Mouse (Mus musculus) inflammation-experienced regulatory T-cells, adult 16 weeks (primary cell): ENCODE measurements around the gene Psma7. TPM values are rescaled to one million over a fixed set of nuclear protein-coding genes. Genes with fewer than 3 reads are reported as not detected.

ENCODE experiments used
- polyA plus RNA-seq: library from polyadenylated mRNA; unstranded; fragments of 100-300 nt; shearing (Covaris generic); gene quantifications from one replicate; pipeline ENCODE4 v1.2.1, GENCODE M21; 2017

Psma7 gene
- polyA plus RNA-seq: 464 TPM

DNA sequence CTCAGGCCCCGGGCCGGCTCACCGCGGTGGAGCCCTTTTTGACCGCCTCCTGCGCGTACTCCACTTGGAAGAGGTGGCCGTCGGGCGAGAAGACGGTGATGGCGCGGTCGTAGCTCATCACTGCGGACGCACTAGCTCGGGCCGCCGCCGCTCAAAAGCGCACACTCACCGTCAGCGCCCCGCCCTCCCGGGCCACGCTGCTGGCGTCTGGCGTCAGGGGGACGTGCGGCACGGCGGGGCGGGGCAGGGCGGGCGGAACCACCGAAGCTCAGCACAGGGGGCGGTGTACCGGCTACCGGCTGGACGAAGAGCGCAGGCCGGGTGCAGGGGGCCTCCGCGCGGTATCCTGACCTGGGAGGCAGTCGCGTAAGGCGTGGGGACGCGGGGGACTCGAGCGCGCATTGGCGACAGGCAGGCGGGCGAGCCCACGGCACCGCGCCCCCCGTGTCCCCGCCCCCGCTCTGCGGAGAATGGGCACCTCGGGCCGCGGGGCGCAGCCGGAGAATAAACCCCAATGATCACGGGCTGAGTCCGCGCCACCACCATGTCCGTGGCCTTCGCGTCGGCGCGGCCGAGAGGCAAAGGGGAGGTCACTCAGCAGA is at the start of gene Psma7, which contains the start of gene Ss18l1:
Gene Psma7 (minus strand): TSS at position 178 of the 602 bp plus-strand sequence.
Gene Ss18l1 (plus strand): TSS at position 254 of the 602 bp plus-strand sequence.

GRCm38 (mm10) chr2:180070481-180071453 is 28.5 kb upstream of the Psma7 start, which contains the start of gene Mtg2:
Mtg2 (plus strand) TSS chr2:180070588.

GRCm38 (mm10) chr2:180024401-180025098 is 17.7 kb downstream of the Psma7 start, which contains the start of gene Lsm14b:
Lsm14b (plus strand) TSS chr2:180024987.

Other genes with a start within 250 kb of the Psma7 start
- gene Taf4, start 65.8 kb downstream of the Psma7 start, polyA plus RNA-seq: 3.6 TPM
- 1.8 TPM for gene Lsm14b, start 17.4 kb downstream of the Psma7 start, polyA plus RNA-seq
- 3.9 TPM for gene Ss18l1, start 76 bp upstream of the Psma7 start, polyA plus RNA-seq
- gene Mtg2, start 28.2 kb upstream of the Psma7 start, polyA plus RNA-seq: 60.3 TPM
- not detected for gene Hrh3, start 62.1 kb upstream of the Psma7 start, polyA plus RNA-seq
- gene Osbpl2, start 76.9 kb upstream of the Psma7 start, polyA plus RNA-seq: 56.4 TPM
- 176 TPM for gene Adrm1, start 129.1 kb upstream of the Psma7 start, polyA plus RNA-seq
- gene Lama5, start 183.4 kb upstream of the Psma7 start, polyA plus RNA-seq: 1.1 TPM
- gene Rps21, start 214.9 kb upstream of the Psma7 start, polyA plus RNA-seq: 603 TPM
- gene Cables2, start 231.1 kb upstream of the Psma7 start, polyA plus RNA-seq: 2.2 TPM
- gene Rbbp8nl, start 247.4 kb upstream of the Psma7 start, polyA plus RNA-seq: 0.17 TPM